Mouse (Mus musculus) heart, postnatal 25 days (tissue): Measurements from ENCODE around the gene Pafah1b2. TPM values are rescaled to one million over a fixed set of nuclear protein-coding genes. Genes with fewer than 3 reads are reported as not detected.

ENCODE experiments used
- DNase-seq: peaks from one replicate; pipeline ENCODE4 v3.0.0; 2022; ENCODE audit warnings: low spot score
- intact Hi-C: fragments of 180-260 bp; cut with DNase I; formaldehyde crosslinking; loops from one replicate; pipeline ENCODE4 v1.15.1; 2025
- total RNA-seq, 2 experiments: library from RNA; stranded (reverse); gene quantifications; 2 replicates each; pipeline ENCODE4 v1.2.3; 2021

The Pafah1b2 gene
- 10 to 100 TPM; 55.1 to 62.3 TPM for total RNA-seq

DNA sequence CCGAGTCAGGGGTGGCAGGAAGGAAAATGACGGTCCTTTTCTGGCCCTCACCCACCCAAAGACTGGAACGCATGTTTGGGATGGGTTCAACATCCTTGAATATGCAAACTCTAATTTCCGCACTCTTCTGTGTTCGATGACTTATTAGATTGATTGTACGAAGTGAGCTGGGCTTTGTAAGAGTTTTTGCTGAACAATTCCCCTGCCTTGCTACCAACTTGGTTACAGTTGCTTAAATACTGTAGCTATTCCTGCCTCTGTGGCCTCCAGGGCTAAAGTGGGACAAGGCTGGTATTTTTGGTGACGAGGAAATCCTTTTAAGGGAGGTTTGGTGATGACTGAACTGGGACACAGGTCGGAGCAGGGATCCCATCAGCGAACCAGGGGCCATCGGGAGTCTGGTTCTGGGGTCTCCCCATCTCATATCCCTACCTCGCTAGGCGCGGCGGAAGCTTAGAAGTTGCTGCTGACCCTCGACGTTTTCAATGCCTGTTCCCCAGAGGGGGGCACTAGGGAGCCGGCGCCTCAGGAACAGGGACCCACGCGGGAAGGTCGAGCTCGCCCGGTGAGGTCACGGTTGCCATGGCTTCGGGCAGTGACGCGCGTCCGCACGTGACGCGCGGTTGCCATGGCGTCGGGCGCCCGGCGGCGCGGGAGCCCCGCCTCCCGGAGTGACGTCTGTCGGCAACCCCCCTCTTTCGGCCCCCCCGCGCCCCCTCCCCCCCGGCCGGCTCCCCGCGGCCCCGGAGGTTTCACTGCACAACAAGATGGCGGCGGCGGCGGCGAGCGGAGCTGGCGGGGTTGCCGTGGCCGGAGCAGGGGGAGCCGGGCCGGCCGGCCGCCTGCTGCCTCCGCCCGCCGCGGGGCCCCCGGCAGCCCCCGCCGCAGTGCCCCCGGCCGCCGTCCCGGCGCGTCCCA lies at the start of gene Pafah1b2, which contains the start of gene Sik3:
Gene Pafah1b2 (minus strand): TSS at position 600 of the 918 bp plus-strand sequence.
Gene Sik3 (plus strand): TSS at position 730 of the 918 bp plus-strand sequence.
- intact Hi-C loops = loop anchor here (5.0 kb wide), 1 partner anchor 110 kb away; no protein-coding TSS in a partner anchor

DNA sequence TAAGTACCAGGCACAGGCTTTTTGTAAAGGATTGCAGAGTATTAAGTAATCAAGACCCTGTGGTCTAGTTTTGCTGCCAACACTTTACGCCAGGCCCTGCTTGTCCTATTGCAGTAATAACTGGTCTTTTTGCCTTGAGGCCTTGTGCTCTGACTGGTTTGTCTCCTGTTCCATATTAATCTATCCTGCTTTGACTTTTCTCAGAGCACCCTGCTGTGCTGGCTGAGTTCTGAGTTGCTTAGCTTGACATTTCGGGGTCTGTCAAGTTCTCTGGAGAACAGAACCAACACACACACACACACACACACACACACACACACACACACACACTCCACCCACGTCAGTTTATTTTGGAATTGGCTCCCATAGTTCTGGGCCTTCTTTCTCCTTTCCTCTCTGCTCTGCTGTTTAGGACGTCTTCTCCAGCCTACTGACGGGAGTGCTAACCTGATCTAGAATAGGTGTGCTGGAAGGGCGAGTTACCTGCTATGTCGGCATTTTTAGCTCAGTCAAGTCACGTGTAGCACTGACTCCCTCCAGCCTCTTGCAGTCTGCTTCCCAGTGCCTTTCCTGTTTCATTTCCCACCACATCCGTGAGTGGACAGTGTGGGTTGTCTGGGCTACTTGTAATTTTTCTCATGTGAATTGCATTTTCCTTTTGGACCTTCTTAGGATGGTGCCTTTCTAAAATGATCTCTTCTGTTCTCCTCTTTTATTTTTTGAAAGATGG lies 49.4 kb upstream of the Pafah1b2 start:
- DNase-seq = peak; percentile 14
- intact Hi-C loops = no loop called here

More for the DNA sequence above, at the start of gene Pafah1b2, which contains the start of gene Sik3:
- peak; percentile 92 for DNase-seq

- intact Hi-C loops = no loop called here
- DNase-seq = no peak
Measured at GRCm38 (mm10) chr9:46060249-46060648, 47.8 kb upstream of the Pafah1b2 start.

GRCm38 (mm10) chr9:46058065-46058464 lies 45.6 kb upstream of the Pafah1b2 start:
- DNase-seq = no peak
- intact Hi-C loops = no loop called here

- no peak for DNase-seq
- intact Hi-C loops = no loop called here
Measured at GRCm38 (mm10) chr9:46053014-46053666, 40.6 kb upstream of the Pafah1b2 start.

- intact Hi-C loops = no loop called here
- no peak for DNase-seq
Measured at GRCm38 (mm10) chr9:46050203-46050602, 37.7 kb upstream of the Pafah1b2 start.

DNA sequence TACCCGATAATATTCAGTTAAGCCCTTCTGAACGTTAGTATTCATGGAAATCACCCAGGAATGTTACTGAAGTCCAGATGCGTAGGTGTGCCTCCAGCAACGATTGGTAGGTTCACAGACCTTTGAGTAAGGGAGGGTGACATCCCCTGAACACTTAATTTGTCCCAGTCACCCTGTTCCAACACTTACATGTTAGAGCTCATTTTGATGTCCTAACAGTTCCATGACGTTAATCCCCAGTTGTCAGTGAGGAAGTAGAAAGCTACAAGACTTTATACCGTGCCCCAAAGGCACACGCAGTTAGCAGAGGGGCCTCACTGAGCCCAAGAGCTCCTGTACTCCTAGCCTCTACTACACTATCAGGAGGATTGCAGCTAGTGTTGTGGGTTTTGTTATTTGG lies 37.0 kb upstream of the Pafah1b2 start:
- no peak for DNase-seq
- intact Hi-C loops = no loop called here

DNA sequence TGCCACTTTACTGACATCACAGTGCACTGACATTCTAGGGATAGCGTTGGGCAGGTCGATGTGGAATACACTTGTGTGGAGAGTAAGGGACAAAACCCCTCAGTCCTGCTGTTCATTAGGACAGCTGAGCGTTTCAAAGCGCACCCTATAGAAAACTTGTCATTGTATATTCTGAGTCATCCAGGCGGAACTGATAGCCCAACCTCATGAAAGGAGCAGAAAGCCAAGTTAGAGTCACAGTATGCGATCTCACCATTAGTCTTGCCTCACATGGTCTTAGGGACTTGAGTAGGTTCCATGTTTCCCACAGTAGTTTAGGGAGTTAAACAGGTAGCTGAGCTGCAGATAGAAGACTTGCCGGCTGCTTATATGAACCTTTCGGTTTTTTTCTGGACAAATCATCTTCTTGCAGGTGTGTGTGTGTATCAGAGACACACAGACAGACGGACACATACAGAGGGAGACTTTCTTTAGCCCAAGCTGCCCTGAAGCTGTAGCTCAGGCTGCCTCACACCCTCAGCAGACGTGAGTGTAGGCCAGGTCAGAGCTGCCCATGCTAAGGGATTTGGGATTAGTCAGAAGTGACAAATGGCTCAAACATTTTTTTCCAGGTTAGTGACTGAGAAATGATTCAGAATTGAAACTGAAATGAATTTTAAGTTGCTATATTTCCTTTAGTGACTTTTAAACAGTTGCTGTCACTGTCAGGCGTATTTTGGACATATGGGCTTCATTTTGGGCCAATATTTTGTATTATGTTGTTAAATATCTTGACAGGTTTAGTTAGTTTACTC lies 34.4 kb upstream of the Pafah1b2 start:
- no peak for DNase-seq
- intact Hi-C loops = no loop called here

GRCm38 (mm10) chr9:46043626-46044025 lies 31.1 kb upstream of the Pafah1b2 start:
- no peak for DNase-seq
- intact Hi-C loops = no loop called here

GRCm38 (mm10) chr9:46042387-46042786 lies 29.9 kb upstream of the Pafah1b2 start:
- no peak for DNase-seq
- intact Hi-C loops = no loop called here

- intact Hi-C loops = no loop called here
- DNase-seq = no peak
Measured at GRCm38 (mm10) chr9:46041186-46041585, 28.7 kb upstream of the Pafah1b2 start.

GRCm38 (mm10) chr9:46038786-46039185 lies 26.3 kb upstream of the Pafah1b2 start:
- intact Hi-C loops = loop anchor here (5.0 kb wide), 1 partner anchor 44 kb away; no protein-coding TSS in a partner anchor

DNA sequence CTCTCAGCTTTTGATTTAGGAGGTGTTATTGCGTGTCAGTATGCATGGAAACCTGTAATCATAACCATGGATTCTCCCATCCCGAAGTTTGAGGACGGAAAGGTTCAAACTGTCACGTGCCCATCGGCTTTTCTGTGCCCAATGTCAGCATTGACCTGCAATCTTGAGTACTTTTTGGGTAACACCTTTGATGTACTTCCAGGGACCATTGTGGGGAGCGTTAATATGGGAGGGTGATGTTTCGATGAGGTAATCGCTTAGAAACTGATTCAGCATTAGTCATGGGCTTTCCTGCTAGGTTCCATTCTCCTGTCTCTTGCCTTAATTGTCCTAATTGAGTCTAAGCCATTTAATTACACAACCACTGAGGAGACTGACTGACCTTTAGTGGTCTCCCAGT lies 24.4 kb upstream of the Pafah1b2 start:
- intact Hi-C loops = loop anchor here (5.0 kb wide), 1 partner anchor 45 kb away; no protein-coding TSS in a partner anchor

More at GRCm38 (mm10) chr9:46038786-46039185, 26.3 kb upstream of the Pafah1b2 start:
- no peak for DNase-seq

GRCm38 (mm10) chr9:46035290-46035871 lies 22.9 kb upstream of the Pafah1b2 start:
- intact Hi-C loops = loop anchor here (5.0 kb wide), 1 partner anchor 47 kb away; no protein-coding TSS in a partner anchor

More for the DNA sequence above, 24.4 kb upstream of the Pafah1b2 start:
- no peak for DNase-seq

GRCm38 (mm10) chr9:46033862-46034261 lies 21.4 kb upstream of the Pafah1b2 start:
- no peak for DNase-seq
- intact Hi-C loops = no loop called here

More at GRCm38 (mm10) chr9:46035290-46035871, 22.9 kb upstream of the Pafah1b2 start:
- DNase-seq = no peak

DNA sequence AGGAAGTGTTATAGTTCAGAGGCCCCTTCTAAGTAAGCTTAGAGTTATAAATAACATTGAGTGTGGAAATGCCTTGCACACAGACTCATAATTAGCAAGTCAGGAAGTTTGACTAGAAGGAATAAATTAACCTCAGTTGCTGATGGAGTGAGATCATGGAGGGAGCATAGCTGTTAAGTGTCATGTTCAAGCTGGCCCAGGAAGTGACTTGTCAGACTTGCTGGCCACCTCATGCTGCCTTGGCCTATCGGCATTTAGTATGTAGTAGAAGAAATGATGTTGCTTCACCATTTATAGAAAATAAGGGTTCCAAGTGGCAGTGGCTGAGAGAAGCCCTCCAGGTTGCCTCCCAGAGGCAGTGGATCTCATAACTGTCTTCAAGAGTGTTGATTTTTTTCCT lies 20.6 kb upstream of the Pafah1b2 start:
- intact Hi-C loops = no loop called here
- no peak for DNase-seq

DNA sequence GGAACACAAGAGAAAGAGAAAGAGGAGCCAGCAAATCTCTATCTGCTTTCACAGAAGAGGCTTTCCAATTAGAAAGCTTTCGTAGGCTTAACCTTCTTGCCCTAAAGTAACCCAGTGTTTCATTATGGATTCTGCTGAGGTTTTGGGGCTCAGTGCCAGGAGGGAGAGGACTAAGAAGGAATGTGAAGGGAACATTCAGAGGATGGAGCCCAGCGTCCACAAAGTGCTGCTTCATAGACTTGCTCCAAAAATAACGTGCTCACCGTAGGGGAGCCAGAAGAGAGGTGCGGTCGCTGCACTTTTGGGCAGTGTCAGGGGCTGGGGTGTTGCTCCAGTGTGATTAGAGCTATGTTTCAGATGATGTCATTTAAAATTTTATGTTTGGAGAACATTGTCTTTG lies 19.7 kb upstream of the Pafah1b2 start:
- peak; percentile 21 for DNase-seq
- intact Hi-C loops = no loop called here

DNA sequence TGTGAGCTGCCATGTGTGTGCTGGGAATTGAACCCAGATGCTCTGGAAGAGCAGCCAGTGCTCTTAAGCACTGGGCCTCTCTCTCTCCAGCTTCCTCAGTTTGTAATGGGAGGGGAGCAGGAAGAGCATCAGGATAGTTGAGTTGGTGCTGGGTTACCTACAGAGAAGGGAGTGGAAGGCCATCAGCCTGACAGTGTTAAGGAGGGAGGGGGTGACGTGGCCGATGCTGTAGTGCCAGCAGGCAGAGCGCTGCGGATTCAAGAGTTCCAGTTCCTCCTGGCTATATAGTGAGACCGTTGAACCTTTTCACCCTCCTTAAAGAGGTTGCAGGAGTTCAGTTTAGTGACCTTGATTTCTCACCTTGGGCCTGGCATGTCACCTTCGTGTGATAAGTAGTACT lies 18.5 kb upstream of the Pafah1b2 start:
- intact Hi-C loops = no loop called here
- no peak for DNase-seq

DNA sequence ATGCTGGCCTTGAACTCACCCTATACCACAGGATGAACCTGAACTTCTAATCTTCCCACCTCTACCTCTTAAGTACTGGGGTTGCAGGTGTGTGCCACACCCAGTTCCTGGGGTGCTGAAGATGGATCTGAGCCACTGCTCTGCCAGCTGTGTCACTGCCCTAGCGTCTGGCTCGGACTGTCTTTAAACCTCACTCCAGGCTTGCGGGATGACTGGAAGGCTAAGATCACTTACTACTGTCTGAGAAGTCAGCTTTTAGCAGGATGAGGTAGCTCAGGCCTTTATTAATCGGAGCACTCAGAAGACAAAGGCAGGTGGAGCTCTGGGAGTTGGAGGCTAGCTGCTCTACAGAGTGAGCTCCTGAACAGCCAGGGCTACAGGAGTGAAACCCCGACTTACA lies 17.7 kb upstream of the Pafah1b2 start:
- intact Hi-C loops = no loop called here

More for the DNA sequence above, 17.7 kb upstream of the Pafah1b2 start:
- DNase-seq = no peak
